Mouse (Mus musculus) liver, embryonic 13.5 days (tissue): ENCODE data around the gene Nt5c1a. TPM values are rescaled to one million over a fixed set of nuclear protein-coding genes. Genes with fewer than 3 reads are reported as not detected.

Experiments used
- ATAC-seq: fragments of 200-750 bp; cut with Nextera tagmentation; 2 replicates; pipeline ENCODE4 v1.8.0; 2017; ENCODE audit warnings: low read depth, mild to moderate bottlenecking, moderate number of reproducible peaks, moderate library complexity
- DNase-seq: peaks from one replicate; pipeline ENCODE4 v3.0.0; 2022
- H3K27ac ChIP-seq: fragments of 300-500 bp; sonication (generic); 2 replicates; pipeline ENCODE4 v1.5.1; 2015; ENCODE audit warnings: moderate library complexity, mild to moderate bottlenecking, inconsistent platforms
- H3K27me3 ChIP-seq: fragments of 300-500 bp; sonication (generic); 2 replicates; pipeline ENCODE4 v1.6.1; 2015; ENCODE audit warnings: mild to moderate bottlenecking, inconsistent platforms
- H3K36me3 ChIP-seq: fragments of 300-500 bp; sonication (generic); 2 replicates; pipeline ENCODE4 v1.6.1; 2015; ENCODE audit warnings: mild to moderate bottlenecking, inconsistent platforms
- H3K4me1 ChIP-seq: fragments of 300-500 bp; sonication (generic); replicated peaks from 2 replicates; pipeline ENCODE4 v1.6.1; 2015; ENCODE audit warnings: inconsistent platforms
- H3K4me2 ChIP-seq: fragments of 300-500 bp; sonication (generic); 2 replicates; pipeline ENCODE4 v1.6.1; 2015; ENCODE audit warnings: inconsistent platforms, mild to moderate bottlenecking, moderate library complexity
- H3K4me3 ChIP-seq: fragments of 300-500 bp; sonication (generic); replicated peaks from 2 replicates; pipeline ENCODE4 v1.5.1; 2015; ENCODE audit warnings: mild to moderate bottlenecking, inconsistent platforms
- H3K9ac ChIP-seq: fragments of 300-500 bp; sonication (generic); 2 replicates; pipeline ENCODE4 v1.6.1; 2015; ENCODE audit warnings: mild to moderate bottlenecking, inconsistent platforms
- H3K9me3 ChIP-seq: fragments of 300-500 bp; sonication (generic); replicated peaks from 2 replicates; pipeline ENCODE4 v1.6.1; 2016; ENCODE audit warnings: inconsistent platforms
- WGBS: fragments of 180-500 bp; shearing (Covaris S2); methylation state at CpG from one replicate; pipeline ENCODE4 v1.1.7; 2015; ENCODE audit not compliant: insufficient replicate concordance; 5-methylcytosine and 5-hydroxymethylcytosine counted together
- polyA plus RNA-seq: library from polyadenylated mRNA; unstranded; fragments of >200 nt; fragmentation: Nextera tagmentation; extraction: Ambion mirVana; gene quantifications from 2 replicates; pipeline ENCODE4 v1.2.1, GENCODE M21; 2015

Nt5c1a gene
- polyA plus RNA-seq, 1 experiment from 2014 or later, result not detected

GRCm38 (mm10) chr4:123232841-123233240 lies 31.5 kb downstream of the Nt5c1a start:
- Histone ChIP-seq H3K4me3 (no peak overlapping the region), H3K27me3 (peaks cover 83% of the 10 kb centered on the region), H3K4me2 (no peak overlapping the region)

GRCm38 (mm10) chr4:123233492-123234084 lies 32.3 kb downstream of the Nt5c1a start, which contains the start of gene Heyl:
Gene Heyl (plus strand): TSS chr4:123233556.
- no peak for DNase-seq
- H3K9ac ChIP-seq, result peak within 1 kb of the TSS; percentile 22; the same call in 1 of the 2 replicates
- no peak within 1 kb of the TSS for H3K27ac ChIP-seq
- peak; percentile 47; the same call in 1 of the 2 replicates for ATAC-seq
- peaks cover 83% of the 10 kb centered on the region for H3K27me3 ChIP-seq
- H3K36me3 ChIP-seq, result no peaks in the 10 kb centered on the region
- no peaks in the 10 kb centered on the region; the same call in 1 of the 2 replicates for H3K4me1 ChIP-seq
- H3K4me3 ChIP-seq, result peak within 1 kb of the TSS; percentile 43
- no peaks in the 10 kb centered on the region for H3K9me3 ChIP-seq
- peak within 1 kb of the TSS; percentile 60 for H3K4me2 ChIP-seq
- WGBS, result 4% methylated on average over 51 of the region's 52 CpGs

More at GRCm38 (mm10) chr4:123232841-123233240, 31.5 kb downstream of the Nt5c1a start:
- no peaks in the 10 kb centered on the region for H3K9me3 ChIP-seq
- no peak overlapping the region for H3K27ac ChIP-seq
- no peaks in the 10 kb centered on the region for H3K36me3 ChIP-seq
- DNase-seq (no peak), ATAC-seq (no peak)
- H3K9ac ChIP-seq, result no peak overlapping the region
- H3K4me1 ChIP-seq, result no peaks in the 10 kb centered on the region; the same call in 1 of the 2 replicates
- WGBS, result 27% methylated on average over 3 of the region's 3 CpGs

GRCm38 (mm10) chr4:123235835-123236430 lies 34.6 kb downstream of the Nt5c1a start:
- Histone ChIP-seq H3K27me3 (peaks cover 95% of the 10 kb centered on the region), H3K4me1 (no peaks in the 10 kb centered on the region; the same call in 1 of the 2 replicates), H3K27ac (no peak overlapping the region)

GRCm38 (mm10) chr4:123236431-123237031 lies 35.2 kb downstream of the Nt5c1a start:
- DNase-seq (no peak), ATAC-seq (no peak)
- Histone ChIP-seq H3K36me3 (no peaks in the 10 kb centered on the region), H3K27ac (no peak overlapping the region), H3K4me1 (no peaks in the 10 kb centered on the region; the same call in 1 of the 2 replicates), H3K4me3 (no peak overlapping the region), H3K27me3 (peaks cover 99% of the 10 kb centered on the region), H3K4me2 (no peak overlapping the region), H3K9ac (no peak overlapping the region), H3K9me3 (no peaks in the 10 kb centered on the region)
- 56% methylated on average over 13 of the region's 13 CpGs for WGBS

More at GRCm38 (mm10) chr4:123235835-123236430, 34.6 kb downstream of the Nt5c1a start:
- no peaks in the 10 kb centered on the region for H3K36me3 ChIP-seq
- ATAC-seq (no peak), DNase-seq (no peak)
- no peak overlapping the region for H3K4me2 ChIP-seq
- no peak overlapping the region for H3K4me3 ChIP-seq
- H3K9me3 ChIP-seq, result no peaks in the 10 kb centered on the region
- no peak overlapping the region for H3K9ac ChIP-seq
- 54% methylated on average over 9 of the region's 9 CpGs for WGBS

GRCm38 (mm10) chr4:123237386-123238266 lies 36.3 kb downstream of the Nt5c1a start:
- H3K27ac ChIP-seq, result no peak overlapping the region
- H3K36me3 ChIP-seq, result no peaks in the 10 kb centered on the region
- DNase-seq (no peak), ATAC-seq (no peak)
- no peak overlapping the region for H3K9ac ChIP-seq
- H3K9me3 ChIP-seq, result no peaks in the 10 kb centered on the region
- no peaks in the 10 kb centered on the region; the same call in 1 of the 2 replicates for H3K4me1 ChIP-seq
- H3K27me3 ChIP-seq, result peaks cover 91% of the 10 kb centered on the region
- no peak overlapping the region for H3K4me3 ChIP-seq
- WGBS, result 45% methylated on average over 6 of the region's 6 CpGs
- H3K4me2 ChIP-seq, result no peak overlapping the region

- ATAC-seq, result no peak
- Histone ChIP-seq H3K9ac (no peak overlapping the region), H3K9me3 (no peaks in the 10 kb centered on the region), H3K27me3 (peaks cover 85% of the 10 kb centered on the region), H3K36me3 (no peaks in the 10 kb centered on the region), H3K4me1 (no peaks in the 10 kb centered on the region), H3K27ac (no peak overlapping the region), H3K4me3 (peak overlapping the region; percentile 10; the same call in 1 of the 2 replicates), H3K4me2 (peak overlapping the region; percentile 39)
- 11% methylated on average over 58 of the region's 58 CpGs for WGBS
- no peak for DNase-seq
Observed at GRCm38 (mm10) chr4:123239361-123240203, 38.3 kb downstream of the Nt5c1a start.

- no peaks in the 10 kb centered on the region for H3K36me3 ChIP-seq
- peaks cover 28% of the 10 kb centered on the region for H3K27me3 ChIP-seq
- no peak overlapping the region for H3K9ac ChIP-seq
- 66% methylated on average over 7 of the region's 7 CpGs for WGBS
- DNase-seq, result no peak
- H3K4me2 ChIP-seq, result no peak overlapping the region
- no peaks in the 10 kb centered on the region for H3K9me3 ChIP-seq
- no peak overlapping the region for H3K27ac ChIP-seq
- ATAC-seq, result no peak
- no peak overlapping the region for H3K4me3 ChIP-seq
- no peaks in the 10 kb centered on the region; the same call in 1 of the 2 replicates for H3K4me1 ChIP-seq
Observed at GRCm38 (mm10) chr4:123246221-123246620, 44.9 kb downstream of the Nt5c1a start.

GRCm38 (mm10) chr4:123246651-123247050 lies 45.3 kb downstream of the Nt5c1a start:
- Histone ChIP-seq H3K36me3 (no peaks in the 10 kb centered on the region), H3K4me2 (no peak overlapping the region), H3K27ac (no peak overlapping the region), H3K27me3 (peaks cover 23% of the 10 kb centered on the region), H3K4me1 (no peaks in the 10 kb centered on the region; the same call in 1 of the 2 replicates), H3K4me3 (no peak overlapping the region), H3K9ac (no peak overlapping the region), H3K9me3 (no peaks in the 10 kb centered on the region)
- ATAC-seq, result no peak
- 72% methylated on average over 5 of the region's 5 CpGs for WGBS
- DNase-seq, result no peak

- DNase-seq (no peak), ATAC-seq (no peak)
- no peak overlapping the region for H3K4me3 ChIP-seq
- H3K9me3 ChIP-seq, result no peaks in the 10 kb centered on the region
- H3K9ac ChIP-seq, result no peak overlapping the region
- H3K4me1 ChIP-seq, result no peaks in the 10 kb centered on the region; the same call in 1 of the 2 replicates
- no peaks in the 10 kb centered on the region for H3K36me3 ChIP-seq
- peaks cover 23% of the 10 kb centered on the region for H3K27me3 ChIP-seq
- no peak overlapping the region for H3K4me2 ChIP-seq
- WGBS, result 53% methylated on average over 7 of the region's 7 CpGs
- no peak overlapping the region for H3K27ac ChIP-seq
Observed at GRCm38 (mm10) chr4:123247147-123247880, 46.0 kb downstream of the Nt5c1a start.
